Mouse (Mus musculus) heart, postnatal 10 days (tissue): ENCODE data around the gene Htr1b. TPM values are rescaled to one million over a fixed set of nuclear protein-coding genes. Genes with fewer than 3 reads are reported as not detected.

Experiments
- DNase-seq, 2 experiments: peaks; one replicate each; pipeline ENCODE4 v3.0.0; 2021
- intact Hi-C: fragments of 180-260 bp; cut with DNase I; formaldehyde crosslinking; loops from one replicate; pipeline ENCODE4 v1.15.1; 2025
- total RNA-seq, 2 experiments: library from RNA; stranded (reverse); gene quantifications; 2 replicates each; pipeline ENCODE4 v1.2.3; 2021

The Htr1b gene
- total RNA-seq, result under 1 TPM; 0.10 TPM

GRCm38 (mm10) chr9:81633437-81633973 is at the start of gene Htr1b:
Gene Htr1b (minus strand): TSS chr9:81633828.
- peak; percentile 5 to 6 for DNase-seq
- intact Hi-C loops, result no loop called here

- no peak for DNase-seq
- intact Hi-C loops, result no loop called here
Observed at GRCm38 (mm10) chr9:81676716-81677115, 43.1 kb upstream of the Htr1b start.

- DNase-seq, result no peak
- intact Hi-C loops, result no loop called here
Observed at GRCm38 (mm10) chr9:81637486-81637885, 3.9 kb upstream of the Htr1b start.

- DNase-seq, result peak; percentile 17 to 22
- intact Hi-C loops, result no loop called here
Observed at GRCm38 (mm10) chr9:81635109-81635508, 1.5 kb upstream of the Htr1b start.

GRCm38 (mm10) chr9:81634163-81634562 is 535 bp upstream of the Htr1b start:
- intact Hi-C loops, result no loop called here
- no peak for DNase-seq

GRCm38 (mm10) chr9:81632736-81633436 is 742 bp downstream of the Htr1b start:
- peak; percentile 15 to 18 for DNase-seq
- intact Hi-C loops, result no loop called here

- intact Hi-C loops, result no loop called here
- peak; percentile 2 to 4 for DNase-seq
Observed at GRCm38 (mm10) chr9:81632191-81632735, 1.4 kb downstream of the Htr1b start.

- intact Hi-C loops, result no loop called here
- DNase-seq, result peak; percentile 2 to 10
Observed at GRCm38 (mm10) chr9:81631581-81632091, 2.0 kb downstream of the Htr1b start.

- peak; percentile 52 to 80 for DNase-seq
- intact Hi-C loops, result loop anchor here (10.0 kb wide), 1 partner anchor 1292 kb away; no protein-coding TSS in a partner anchor
Observed at GRCm38 (mm10) chr9:81626899-81627606, 6.6 kb downstream of the Htr1b start.

- intact Hi-C loops, result loop anchor here (10.0 kb wide), 1 partner anchor 1291 kb away; no protein-coding TSS in a partner anchor
Observed at GRCm38 (mm10) chr9:81625898-81626297, 7.7 kb downstream of the Htr1b start.

GRCm38 (mm10) chr9:81622873-81623272 is 10.8 kb downstream of the Htr1b start:
- intact Hi-C loops, result loop anchor here (10.0 kb wide), 1 partner anchor 1288 kb away; no protein-coding TSS in a partner anchor
- no peak for DNase-seq

More at GRCm38 (mm10) chr9:81625898-81626297, 7.7 kb downstream of the Htr1b start:
- DNase-seq, result no peak

GRCm38 (mm10) chr9:81611022-81611421 is 22.6 kb downstream of the Htr1b start:
- no peak for DNase-seq
- intact Hi-C loops, result no loop called here

Other genes with a start within 250 kb of the Htr1b start
- gene Mei4, start 229.8 kb upstream of the Htr1b start, total RNA-seq, result not detected